Mouse (Mus musculus): ENCODE data around the gene Rfx1. TPM values are rescaled to one million over a fixed set of nuclear protein-coding genes. Genes with fewer than 3 reads are reported as not detected.

The Rfx1 gene
- polyA plus RNA-seq, 2 experiments from 2014 or later: 10.9 to 14.0 TPM

Other genes with a start within 250 kb of the Rfx1 start
- 10 to 100 TPM in 1 of 2 experiments, 1 to 10 TPM in 1; 8.9 to 11.5 TPM for gene Adgrl1, start 166.7 kb upstream of the Rfx1 start, polyA plus RNA-seq (2017; shearing (Covaris generic))
- gene Gm10644, start 111.6 kb upstream of the Rfx1 start, polyA plus RNA-seq (2017; shearing (Covaris generic)): under 1 TPM; 0.20 to 0.92 TPM
- gene Asf1b, start 111.3 kb upstream of the Rfx1 start, polyA plus RNA-seq (2017; shearing (Covaris generic)): 10 to 100 TPM; 22.3 to 45.2 TPM
- gene Prkaca, start 93.8 kb upstream of the Rfx1 start, polyA plus RNA-seq (2017; shearing (Covaris generic)): 10 to 100 TPM in 1 of 2 experiments, 1 to 10 TPM in 1; 9.5 to 15.4 TPM
- gene Samd1, start 69.2 kb upstream of the Rfx1 start, polyA plus RNA-seq (2017; shearing (Covaris generic)): 1 to 10 TPM; 5.9 to 6.3 TPM
- not detected for gene 1700067K01Rik, start 65.3 kb upstream of the Rfx1 start, polyA plus RNA-seq (2017; shearing (Covaris generic))
- gene 2210011C24Rik, start 54.7 kb upstream of the Rfx1 start, polyA plus RNA-seq (2017; shearing (Covaris generic)): not detected
- gene Palm3, start 45.4 kb upstream of the Rfx1 start, polyA plus RNA-seq (2017; shearing (Covaris generic)): 1 to 10 TPM; 2.0 to 2.9 TPM
- 100 to 1,000 TPM; 261 to 389 TPM for gene Il27ra, start 24.2 kb upstream of the Rfx1 start, polyA plus RNA-seq (2017; shearing (Covaris generic))
- gene Rln3, start 21.8 kb upstream of the Rfx1 start, polyA plus RNA-seq (2017; shearing (Covaris generic)): 10 to 100 TPM; 45.1 to 59.1 TPM
- 1 to 10 TPM; 1.2 to 1.7 TPM for gene Gm10643, start 1.7 kb upstream of the Rfx1 start, polyA plus RNA-seq (2017; shearing (Covaris generic))
- 10 to 100 TPM; 14.5 to 15.5 TPM for gene Dcaf15, start 37.9 kb downstream of the Rfx1 start, polyA plus RNA-seq (2017; shearing (Covaris generic))
- 10 to 100 TPM in 1 of 2 experiments, 1 to 10 TPM in 1; 6.1 to 13.1 TPM for gene Podnl1, start 59.2 kb downstream of the Rfx1 start, polyA plus RNA-seq (2017; shearing (Covaris generic))
- 10 to 100 TPM; 12.7 to 19.2 TPM for gene Cc2d1a, start 81.1 kb downstream of the Rfx1 start, polyA plus RNA-seq (2017; shearing (Covaris generic))
- gene 4930432K21Rik, start 81.2 kb downstream of the Rfx1 start, polyA plus RNA-seq (2017; shearing (Covaris generic)): 1 to 10 TPM; 1.1 to 3.2 TPM
- gene Nanos3, start 118.4 kb downstream of the Rfx1 start, polyA plus RNA-seq (2017; shearing (Covaris generic)): under 1 TPM in 1 of 2 experiments, not detected in 1; 0.81 TPM
- 1 to 10 TPM; 3.3 to 4.3 TPM for gene Zswim4, start 170.2 kb downstream of the Rfx1 start, polyA plus RNA-seq (2017; shearing (Covaris generic))
- 100 to 1,000 TPM; 365 to 370 TPM for gene D8Ertd738e, start 182.9 kb downstream of the Rfx1 start, polyA plus RNA-seq (2017; shearing (Covaris generic))
- 1 to 10 TPM; 7.2 to 9.5 TPM for gene Mri1, start 190.5 kb downstream of the Rfx1 start, polyA plus RNA-seq (2017; shearing (Covaris generic))
- 10 to 100 TPM; 52.0 to 56.6 TPM for gene Ccdc130, start 203.5 kb downstream of the Rfx1 start, polyA plus RNA-seq (2017; shearing (Covaris generic))

Data from CD4-positive, CD25-positive, alpha-beta regulatory T cell, adult 4 months (primary cell).